Mouse (Mus musculus) testis, adult 2 months (tissue): Measurements from ENCODE around the gene Gm6993.

Source experiments
- CTCF ChIP-seq: fragments of 200-500 bp; IDR thresholded peaks from 2 replicates; pipeline ENCODE4 v1.5.1; 2012; ENCODE audit warnings: low read depth, mild to moderate bottlenecking, inconsistent platforms, low read length, moderate library complexity; ENCODE audit not compliant: control insufficient read depth, insufficient read depth, insufficient replicate concordance
- POLR2A ChIP-seq: fragments of 200-500 bp; IDR thresholded peaks from 2 replicates; pipeline ENCODE4 v1.6.1; 2012; ENCODE audit warnings: low read depth, mild to moderate bottlenecking, inconsistent platforms, low read length, moderate library complexity; ENCODE audit not compliant: control insufficient read depth

DNA sequence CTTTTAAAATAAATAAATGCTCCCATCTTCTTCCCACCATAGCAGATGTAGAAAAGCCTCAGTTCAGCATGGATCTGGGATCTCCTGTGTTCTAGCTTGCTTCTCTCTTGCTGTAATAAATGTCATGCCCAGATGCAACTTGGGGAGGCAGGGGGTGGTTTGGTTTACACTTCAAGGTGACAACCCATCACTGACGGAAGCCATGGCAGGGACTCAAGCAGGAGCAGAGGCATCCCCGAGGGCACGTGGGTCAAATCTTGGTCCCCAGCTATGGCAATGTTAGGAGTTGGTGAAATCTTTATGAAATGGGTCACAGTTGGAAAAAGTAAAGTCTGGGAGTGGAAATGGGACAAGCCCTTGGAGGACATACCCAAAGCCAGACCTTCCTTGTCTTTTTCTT is 4.1 kb downstream of the Gm6993 start:
- TF ChIP-seq CTCF (no peak), POLR2A (no peak)
